Mouse (Mus musculus): ENCODE results near the gene Gm11111.
"Not testable (repeated sequence)": the region's sequence is repeated elsewhere in the genome, so short reads cannot be mapped to it uniquely, and the experiment has no call there.

Gene Gm11111

GRCm38 (mm10) chr5:98552395-98552794, at the start of gene Gm11111:
TSS of gene Gm11111 (plus strand) at chr5:98552695.
- DNase-seq, result no peak

DNA sequence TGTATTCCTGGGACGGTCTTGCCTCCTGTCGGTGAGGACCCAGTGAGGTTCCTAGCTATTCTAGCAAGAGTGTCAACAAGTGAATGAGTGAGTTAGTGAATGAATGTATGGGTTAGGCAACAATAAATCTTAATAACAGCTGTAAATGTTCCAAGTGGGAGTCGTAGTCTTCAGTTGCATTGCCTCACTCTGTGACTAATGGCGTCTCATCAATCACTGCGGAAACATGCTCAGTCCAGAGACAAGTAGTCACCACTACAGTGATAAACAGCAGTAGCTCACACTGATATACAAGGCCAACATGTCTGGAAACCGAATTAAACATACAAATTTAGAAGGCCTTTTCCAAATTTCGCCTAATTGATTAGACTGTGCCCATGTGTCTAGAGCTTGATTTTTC, 36.3 kb upstream of the Gm11111 start:
- no peak for DNase-seq

DNA sequence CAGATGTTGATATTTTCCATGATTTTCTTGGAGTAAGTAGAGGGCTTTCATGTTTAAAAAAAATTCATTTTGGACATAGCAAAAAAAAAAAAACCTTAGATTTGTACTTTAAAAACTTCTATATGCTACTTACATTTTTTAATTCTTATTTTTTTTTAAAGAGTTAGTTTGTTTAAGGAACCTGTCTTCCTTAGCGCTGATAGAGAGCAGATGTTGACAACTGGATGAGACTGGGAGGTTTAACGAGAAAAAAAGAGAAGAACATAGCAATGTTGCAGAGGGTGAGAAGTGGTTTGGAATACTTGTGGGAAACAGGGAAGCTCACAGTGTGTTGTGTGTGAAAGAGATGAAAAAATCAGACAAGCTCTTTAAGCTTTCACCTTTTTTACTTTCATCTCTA, 32.4 kb upstream of the Gm11111 start:
- no peak for DNase-seq

- DNase-seq, result no peak
These were observed 30.1 kb upstream of the Gm11111 start for GRCm38 (mm10) chr5:98522270-98522977.

GRCm38 (mm10) chr5:98523050-98523449, 29.4 kb upstream of the Gm11111 start:
- DNase-seq, result peak; percentile 26

DNA sequence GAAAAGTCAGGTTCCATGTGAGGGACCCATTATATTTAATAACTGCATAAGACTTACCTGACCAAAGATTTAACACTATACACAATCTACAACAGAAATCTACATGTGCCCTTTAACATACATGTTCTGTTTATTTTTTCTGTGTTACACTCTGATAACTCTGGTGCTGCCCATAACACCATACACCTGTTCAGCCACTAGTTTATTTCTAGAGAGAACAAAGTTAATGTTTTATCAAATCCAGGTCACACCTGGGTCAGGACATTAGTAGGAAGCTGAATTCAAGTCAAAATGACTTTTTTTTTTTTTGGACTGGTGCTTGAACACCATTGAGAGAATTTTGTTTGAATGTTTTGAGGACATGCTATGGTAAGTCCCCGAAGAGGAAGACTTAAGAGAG, 28.7 kb upstream of the Gm11111 start:
- DNase-seq, result no peak

- no peak for DNase-seq
These were observed 11.2 kb upstream of the Gm11111 start for GRCm38 (mm10) chr5:98541333-98541732.

DNA sequence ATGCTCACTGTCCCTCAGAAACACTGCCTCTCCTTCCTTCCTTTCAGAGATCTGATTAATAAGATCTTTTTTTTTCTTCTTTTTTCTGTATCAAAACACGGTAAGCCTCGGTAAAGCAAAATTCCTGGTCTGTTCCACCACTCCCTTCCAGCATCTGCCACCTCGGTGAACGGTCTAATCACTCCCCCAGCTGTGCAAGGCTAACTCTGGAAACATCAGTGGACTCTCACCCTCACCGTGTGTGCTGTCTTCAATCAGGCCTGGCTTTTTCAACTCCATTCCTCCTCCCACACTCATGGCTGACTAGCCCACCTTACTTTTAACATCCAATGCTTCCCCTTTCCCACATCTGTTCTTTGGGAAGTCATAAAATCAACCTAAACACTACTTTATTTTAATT, 2.2 kb upstream of the Gm11111 start:
- DNase-seq, result no peak

DNA sequence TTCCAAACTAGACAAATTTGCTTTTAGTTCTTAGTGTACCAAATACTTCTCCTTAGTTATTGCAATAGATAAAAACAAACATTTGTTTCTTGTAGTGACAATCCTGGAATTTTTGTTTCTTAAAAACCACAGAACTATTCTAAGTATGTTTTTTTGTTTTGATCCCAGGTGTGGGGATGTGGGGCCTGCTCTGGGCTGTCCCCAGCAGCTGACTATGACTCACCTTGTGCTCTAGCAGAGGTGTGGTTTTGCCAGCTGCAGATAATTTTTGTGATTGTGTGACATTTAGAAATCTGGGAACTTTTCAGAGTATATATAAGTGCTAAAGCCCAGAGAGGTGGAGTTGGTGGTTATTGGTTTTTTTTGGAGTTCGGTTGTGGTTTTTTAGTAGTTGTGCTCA, 1.6 kb upstream of the Gm11111 start:
- DNase-seq, result no peak

DNA sequence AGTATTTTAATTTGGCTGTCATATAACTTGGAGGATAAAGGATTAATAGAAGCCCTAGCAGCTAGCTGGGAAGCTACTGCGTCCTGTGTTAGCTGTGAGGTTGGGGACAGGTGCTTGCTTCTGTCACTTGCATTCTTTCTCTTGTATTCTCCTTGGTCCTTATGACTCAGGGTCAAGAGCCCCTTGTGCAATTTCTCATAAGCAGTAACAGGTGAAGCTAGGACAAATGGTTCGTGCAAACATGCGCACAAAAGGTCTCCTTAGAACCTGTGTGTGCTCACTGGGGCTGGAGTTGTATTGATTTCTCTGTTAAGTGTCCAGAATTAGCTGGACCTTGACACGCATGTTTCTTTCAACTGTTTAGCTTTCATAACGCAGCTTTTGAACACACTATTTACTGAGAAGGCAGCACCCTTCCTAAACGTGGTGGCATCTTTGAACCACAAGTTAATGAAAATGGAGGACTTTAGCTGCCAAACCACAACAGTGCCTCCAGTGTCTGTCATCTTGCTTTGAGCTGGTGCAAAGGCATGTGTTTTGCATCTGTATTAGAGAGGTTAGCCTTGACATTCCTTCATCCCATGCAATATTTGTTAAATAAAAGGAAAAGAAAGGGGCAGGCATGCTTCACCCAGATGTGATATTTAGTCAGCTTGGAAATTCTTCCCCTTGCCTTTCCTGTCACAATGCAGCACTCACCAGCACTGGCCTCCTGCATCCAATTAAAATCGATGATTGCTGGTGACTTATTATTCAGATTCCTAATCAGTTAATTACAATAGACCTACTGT, 511 bp downstream of the Gm11111 start:
- no peak for DNase-seq

- DNase-seq, result peak; percentile 10
These were observed 8.8 kb downstream of the Gm11111 start for GRCm38 (mm10) chr5:98561301-98561700.

DNA sequence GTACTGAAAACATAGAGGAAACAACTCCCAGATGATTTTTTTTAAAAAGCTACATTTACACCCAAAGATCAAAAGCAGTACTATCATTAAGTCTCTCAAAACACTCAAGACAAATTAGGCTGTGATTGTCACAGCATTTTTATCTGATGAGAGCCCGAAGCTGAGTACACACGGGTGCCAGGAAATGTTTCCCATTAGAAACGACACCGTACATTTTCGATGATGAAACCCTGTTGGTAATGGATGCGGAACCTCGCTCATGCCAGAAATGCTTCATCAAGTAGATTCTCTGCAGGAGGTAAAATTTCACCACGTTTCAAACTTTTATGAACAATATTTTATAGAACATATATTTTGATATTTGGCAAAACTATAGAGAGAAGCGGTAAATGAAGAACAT, 10.3 kb downstream of the Gm11111 start:
- DNase-seq, result no peak

DNA sequence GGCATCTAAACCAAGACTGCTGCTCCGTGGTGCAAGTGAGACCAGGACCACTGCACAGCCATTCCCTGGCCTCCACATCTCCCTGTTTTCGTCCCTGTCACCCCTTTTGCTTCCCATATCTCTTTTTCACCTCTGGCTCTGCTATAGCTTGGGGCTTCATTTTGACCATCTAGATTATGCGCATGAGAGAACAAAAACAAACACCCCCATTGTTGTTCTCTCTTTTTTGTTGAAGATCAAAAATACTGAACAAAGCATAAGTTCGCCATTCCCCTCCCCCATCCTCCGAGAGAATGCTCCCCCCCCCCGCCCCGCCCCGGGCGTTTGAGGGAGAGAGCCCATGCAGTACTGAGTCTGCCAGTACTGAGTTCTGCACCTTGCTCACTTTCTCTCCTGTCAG, 11.3 kb downstream of the Gm11111 start:
- no peak for DNase-seq

GRCm38 (mm10) chr5:98566461-98567193, 14.1 kb downstream of the Gm11111 start:
- no peak for DNase-seq

GRCm38 (mm10) chr5:98568481-98568880, 16.0 kb downstream of the Gm11111 start:
- DNase-seq, result no peak

- no peak for DNase-seq
These were observed 16.6 kb downstream of the Gm11111 start for GRCm38 (mm10) chr5:98569029-98569513.

DNA sequence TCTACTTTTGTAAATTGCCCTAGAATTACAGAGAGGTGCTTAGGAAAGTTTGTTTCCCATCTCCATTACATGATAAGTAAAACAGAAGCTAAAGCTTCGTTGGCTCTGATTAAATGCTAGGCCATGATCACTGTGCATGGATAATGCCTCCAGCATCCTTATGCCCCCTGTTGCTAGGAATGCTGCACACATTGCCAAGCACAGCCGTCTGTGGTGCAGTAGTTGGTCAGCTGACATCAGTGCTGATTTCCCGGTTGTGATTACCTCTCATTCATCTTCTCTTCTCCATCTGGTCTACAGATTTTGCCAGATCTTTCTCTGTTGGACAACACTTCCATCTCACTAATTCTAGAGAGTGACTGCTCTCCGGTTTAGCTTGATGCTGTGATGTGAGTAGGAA, 19.9 kb downstream of the Gm11111 start:
- no peak for DNase-seq

DNA sequence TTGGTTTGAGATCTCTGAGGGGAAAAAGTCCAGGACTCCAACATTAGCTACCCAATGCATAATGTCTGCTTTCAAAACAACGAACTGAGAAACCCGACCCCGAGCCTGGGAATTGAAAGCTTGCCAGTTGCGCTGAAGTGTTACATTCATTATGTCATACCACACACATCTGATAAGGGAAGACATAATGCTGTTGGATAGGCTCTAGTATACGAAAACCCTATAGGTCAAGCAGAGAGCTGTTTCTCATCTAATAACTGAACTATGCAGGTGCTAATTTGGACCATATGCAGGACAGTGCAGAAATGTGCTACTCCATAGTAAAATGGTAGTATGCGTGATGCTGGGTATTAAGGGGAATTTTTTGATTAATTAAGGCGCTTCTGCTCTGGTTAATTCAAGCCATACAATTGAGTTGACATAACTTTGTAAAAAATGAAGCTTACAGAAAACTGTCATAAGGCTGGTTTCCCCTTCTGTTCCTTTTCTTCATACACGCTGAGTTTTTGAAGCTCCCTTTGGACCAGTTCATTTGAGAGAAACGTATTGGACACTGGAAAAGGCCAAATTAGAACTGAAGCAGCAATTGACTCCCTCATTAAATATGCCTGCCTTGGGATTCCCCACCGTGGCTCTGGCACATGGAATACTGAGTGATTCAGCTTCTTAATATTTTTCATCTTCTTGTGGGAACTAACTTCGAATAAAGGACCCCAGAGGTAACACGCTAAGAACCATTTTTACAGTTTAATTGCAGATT, 22.4 kb downstream of the Gm11111 start:
- DNase-seq, result no peak

DNA sequence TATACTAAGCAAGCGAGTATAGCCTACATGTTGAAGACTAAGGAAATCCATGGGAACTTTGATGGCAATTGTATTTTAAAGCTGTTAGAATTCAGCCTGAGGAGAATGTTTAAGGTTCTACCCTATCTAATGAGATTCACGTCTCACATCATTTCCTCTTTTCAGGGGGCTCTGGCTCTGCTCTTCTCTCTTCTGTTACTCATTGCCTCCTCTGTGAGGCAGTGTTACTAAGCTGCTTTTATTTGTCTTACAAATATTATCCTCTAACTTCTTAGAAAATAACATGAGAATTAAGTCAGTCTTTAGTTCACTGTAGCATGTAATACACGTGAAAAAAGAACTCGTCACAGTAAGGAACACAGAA, 23.0 kb downstream of the Gm11111 start:
- no peak for DNase-seq

- DNase-seq, result not testable (repeated sequence)
These were observed 24.0 kb downstream of the Gm11111 start for GRCm38 (mm10) chr5:98576538-98576937.

- no peak for DNase-seq
These were observed 25.9 kb downstream of the Gm11111 start for GRCm38 (mm10) chr5:98578398-98578797.

DNA sequence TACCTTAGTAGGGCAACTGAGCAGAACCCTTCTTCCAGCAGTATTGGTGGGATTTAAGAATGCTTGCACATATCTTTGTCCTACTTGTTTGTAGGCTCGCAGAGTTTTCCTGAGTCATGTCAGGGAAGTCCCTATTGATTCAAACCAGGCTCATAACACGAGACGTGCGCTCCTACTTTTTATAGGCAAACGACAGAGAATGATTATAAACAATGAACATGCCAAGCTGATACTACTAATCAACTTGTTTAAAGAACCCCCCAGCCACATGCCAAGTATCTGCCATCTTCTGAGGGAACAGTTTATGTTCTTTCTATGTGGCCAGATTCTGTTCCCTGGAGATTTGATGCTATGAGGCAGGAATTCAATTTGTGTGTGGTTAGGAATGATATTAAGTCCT, 28.3 kb downstream of the Gm11111 start:
- DNase-seq, result no peak

DNA sequence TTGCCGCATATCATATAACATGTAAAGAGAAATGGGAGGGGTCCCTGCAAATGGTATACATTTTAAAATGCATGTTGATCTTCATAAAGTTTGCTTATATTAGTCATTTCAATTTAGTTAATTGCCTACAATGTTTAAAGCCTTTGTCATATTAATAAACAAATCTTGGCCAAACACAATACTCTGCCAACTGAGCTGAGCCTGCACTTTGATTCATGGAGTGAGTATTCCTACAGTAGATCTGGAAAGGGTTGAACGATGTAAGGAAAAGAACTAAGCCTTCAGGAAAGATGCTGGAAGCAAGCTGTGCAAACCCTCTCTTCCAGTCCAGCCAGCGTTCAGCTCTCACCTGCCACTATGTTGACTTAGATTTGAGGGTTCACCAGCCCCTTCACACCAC, 29.6 kb downstream of the Gm11111 start:
- DNase-seq, result no peak
